Mouse (Mus musculus): Measurements from ENCODE around the gene Tekt5.

DNA sequence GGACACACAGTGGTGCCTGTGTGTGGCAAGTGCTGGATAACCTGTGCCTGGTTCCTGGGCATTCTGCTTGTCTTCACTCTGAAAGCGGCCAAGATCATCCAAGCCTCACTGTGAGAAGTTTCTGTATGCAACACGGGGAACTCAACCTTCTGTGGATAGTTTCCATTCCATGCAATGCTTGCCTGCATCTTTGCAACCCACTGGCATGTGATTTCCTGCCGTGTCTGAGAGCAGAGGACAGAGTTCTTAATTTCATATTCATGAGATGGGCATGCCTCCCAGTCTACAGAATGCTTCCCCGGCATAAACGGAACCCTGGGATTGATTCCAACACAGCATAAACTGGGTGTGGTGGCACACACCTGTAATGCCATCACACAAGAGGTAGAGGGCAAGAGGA, 42.8 kb upstream of the Tekt5 start:
- TF ChIP-seq POLR2A (IDR thresholded peaks at IDR 0.05; ENCODE audit: borderline replicate concordance, extremely low read depth, insufficient read depth, insufficient read length, poor library complexity, severe bottlenecking), result no peak
- TF ChIP-seq CTCF (IDR thresholded peaks at IDR 0.05; ENCODE audit: borderline replicate concordance, extremely low read depth, insufficient read depth, insufficient read length), result no peak
